Mouse (Mus musculus) cerebellum, adult 2 months (tissue): ENCODE measurements around the gene Foxl2. TPM values are rescaled to one million over a fixed set of nuclear protein-coding genes. Genes with fewer than 3 reads are reported as not detected.

Experiments
- DNase-seq, 2 experiments: peaks; one replicate each; pipeline ENCODE4 v3.0.0; 2021
- H3K27ac ChIP-seq: fragments of 200-500 bp; 2 replicates; pipeline ENCODE4 v1.5.1; 2012; ENCODE audit warnings: low read length, control low read depth, inconsistent platforms; ENCODE audit not compliant: insufficient read depth
- H3K27me3 ChIP-seq: fragments of 200-500 bp; 2 replicates; pipeline ENCODE4 v1.6.1; 2012; ENCODE audit warnings: inconsistent platforms, mild to moderate bottlenecking, low read length, moderate library complexity; ENCODE audit not compliant: control insufficient read depth, insufficient read depth
- H3K4me1 ChIP-seq: fragments of 200-500 bp; 2 replicates; pipeline ENCODE4 v1.6.1; 2011; ENCODE audit warnings: low read length; ENCODE audit not compliant: control insufficient read depth, insufficient read depth
- H3K4me3 ChIP-seq: fragments of 200-500 bp; replicated peaks from 2 replicates; pipeline ENCODE3; 2011; ENCODE audit warnings: mild to moderate bottlenecking, low read depth, low read length, control low read depth; ENCODE audit not compliant: insufficient read depth
- CTCF ChIP-seq: fragments of 200-500 bp; IDR thresholded peaks from 2 replicates; pipeline ENCODE4 v1.5.1; 2011; ENCODE audit warnings: low read depth, mild to moderate bottlenecking, control low read depth, low read length, moderate library complexity, borderline replicate concordance; ENCODE audit not compliant: insufficient read depth
- POLR2A ChIP-seq: fragments of 200-500 bp; IDR thresholded peaks from 2 replicates; pipeline ENCODE4 v1.6.1; 2011; ENCODE audit warnings: low read length, control low read depth, borderline replicate concordance; ENCODE audit not compliant: insufficient read depth
- WGBS: fragments of 180-500 bp; shearing (Covaris S2); methylation state at CpG from one replicate; pipeline ENCODE4 v1.1.7; 2018; 5-methylcytosine and 5-hydroxymethylcytosine counted together
- polyA plus RNA-seq: library from polyadenylated mRNA; depleted of rRNA; stranded (reverse); fragments of >200 nt; gene quantifications from 2 replicates; pipeline ENCODE4 v1.2.3, GENCODE M21; 2012

The Foxl2 gene
- polyA plus RNA-seq, 1 experiment, result 0.28 TPM

GRCm38 (mm10) chr9:98952171-98953050 is 2.7 kb upstream of the Foxl2 start:
- Histone ChIP-seq H3K4me1 (no peaks in the 10 kb centered on the region), H3K27ac (no peak overlapping the region), H3K4me3 (no peak overlapping the region), H3K27me3 (peaks cover 24% of the 10 kb centered on the region; the same call in 1 of the 2 replicates)
- TF ChIP-seq CTCF (no peak), POLR2A (no peak)
- peak in 1 of 2 experiments; percentile 18 for DNase-seq
- 2% methylated on average over 40 of the region's 40 CpGs for WGBS

GRCm38 (mm10) chr9:98953291-98953690 is 1.8 kb upstream of the Foxl2 start:
- no peak for DNase-seq
- Histone ChIP-seq H3K4me1 (no peaks in the 10 kb centered on the region), H3K27ac (no peak overlapping the region), H3K27me3 (peaks cover 30% of the 10 kb centered on the region; the same call in 1 of the 2 replicates), H3K4me3 (no peak overlapping the region)
- WGBS, result 18% methylated on average over 4 of the region's 4 CpGs
- TF ChIP-seq CTCF, result no peak

GRCm38 (mm10) chr9:98953830-98954229 is 1.3 kb upstream of the Foxl2 start:
- TF ChIP-seq POLR2A (no peak), CTCF (no peak)
- H3K27me3 ChIP-seq, result peaks cover 30% of the 10 kb centered on the region; the same call in 1 of the 2 replicates
- no peaks in the 10 kb centered on the region for H3K4me1 ChIP-seq
- no peak for DNase-seq
- 7% methylated on average over 9 of the region's 9 CpGs for WGBS
- no peak overlapping the region for H3K4me3 ChIP-seq
- H3K27ac ChIP-seq, result no peak overlapping the region

- Histone ChIP-seq H3K4me1 (no peaks in the 10 kb centered on the region), H3K27me3 (peaks cover 32% of the 10 kb centered on the region; the same call in 1 of the 2 replicates), H3K4me3 (no peak overlapping the region), H3K27ac (no peak overlapping the region)
- no peak for TF ChIP-seq CTCF
- TF ChIP-seq POLR2A, result no peak
- 3% methylated on average over 33 of the region's 33 CpGs for WGBS
- peak in 1 of 2 experiments; percentile 39 for DNase-seq
Measured at GRCm38 (mm10) chr9:98954391-98955102, 541 bp upstream of the Foxl2 start.

GRCm38 (mm10) chr9:98955716-98956224 is 682 bp downstream of the Foxl2 start:
- Histone ChIP-seq H3K4me1 (no peaks in the 10 kb centered on the region), H3K27ac (no peak overlapping the region), H3K4me3 (peak overlapping the region; percentile 25), H3K27me3 (peaks cover 30% of the 10 kb centered on the region; the same call in 1 of the 2 replicates)
- TF ChIP-seq POLR2A (no peak), CTCF (no peak)
- WGBS, result 1% methylated on average over 59 of the region's 60 CpGs
- peak in 1 of 2 experiments; percentile 42 for DNase-seq

- no peak overlapping the region for H3K4me3 ChIP-seq
- WGBS, result 1% methylated on average over 77 of the region's 80 CpGs
- no peak overlapping the region for H3K27ac ChIP-seq
- H3K27me3 ChIP-seq, result peaks cover 30% of the 10 kb centered on the region; the same call in 1 of the 2 replicates
- DNase-seq, result peak in 1 of 2 experiments; percentile 58
- no peaks in the 10 kb centered on the region for H3K4me1 ChIP-seq
- no peak for TF ChIP-seq POLR2A
Measured at GRCm38 (mm10) chr9:98956591-98957381, 1.7 kb downstream of the Foxl2 start.

GRCm38 (mm10) chr9:98957751-98958351 is 2.8 kb downstream of the Foxl2 start:
- TF ChIP-seq CTCF (no peak), POLR2A (no peak)
- Histone ChIP-seq H3K4me3 (no peak overlapping the region), H3K27ac (no peak overlapping the region)

More at GRCm38 (mm10) chr9:98957751-98958351, 2.8 kb downstream of the Foxl2 start:
- Histone ChIP-seq H3K4me1 (no peaks in the 10 kb centered on the region), H3K27me3 (peaks cover 35% of the 10 kb centered on the region; the same call in 1 of the 2 replicates)
- peak in 1 of 2 experiments; percentile 39 for DNase-seq
- 6% methylated on average over 23 of the region's 23 CpGs for WGBS
